Mouse (Mus musculus) large intestine, adult 2 months (tissue): ENCODE results near the gene Syne4. TPM values are rescaled to one million over a fixed set of nuclear protein-coding genes. Genes with fewer than 3 reads are reported as not detected.

Source experiments
- DNase-seq: peaks from one replicate; pipeline ENCODE4 v3.0.0-alpha.2; 2012; ENCODE audit warnings: low read depth, low spot score
- WGBS: fragments of 180-500 bp; shearing (Covaris S2); methylation state at CpG from one replicate; pipeline ENCODE4 v1.1.7; 2018; 5-methylcytosine and 5-hydroxymethylcytosine counted together
- polyA plus RNA-seq: library from polyadenylated mRNA; depleted of rRNA; stranded (reverse); fragments of >200 nt; gene quantifications from 2 replicates; pipeline ENCODE4 v1.2.3, GENCODE M21; 2012

The Syne4 gene
- polyA plus RNA-seq, 1 experiment: 23.2 TPM

GRCm38 (mm10) chr7:30294296-30294695 is 20.3 kb upstream of the Syne4 start:
- DNase-seq: no peak
- WGBS: 63% methylated on average over 5 of the region's 5 CpGs

GRCm38 (mm10) chr7:30295103-30295502 is 19.5 kb upstream of the Syne4 start:
- no peak for DNase-seq
- 41% methylated on average over 10 of the region's 10 CpGs for WGBS

GRCm38 (mm10) chr7:30296816-30297215 is 17.8 kb upstream of the Syne4 start:
- DNase-seq: no peak
- 92% methylated on average over 15 of the region's 15 CpGs for whole genome bisulfite sequencing

- no peak for DNase-seq
- 84% methylated on average over 16 of the region's 16 CpGs for WGBS
Measured at GRCm38 (mm10) chr7:30297266-30297665, 17.3 kb upstream of the Syne4 start.

GRCm38 (mm10) chr7:30300914-30301313 is 13.7 kb upstream of the Syne4 start:
- WGBS: 40% methylated on average over 3 of the region's 3 CpGs
- DNase-seq: no peak

- no peak for DNase-seq
- WGBS: 84% methylated on average over 16 of the region's 16 CpGs
Measured at GRCm38 (mm10) chr7:30306083-30306779, 8.4 kb upstream of the Syne4 start.

GRCm38 (mm10) chr7:30308076-30309005 is 6.3 kb upstream of the Syne4 start, which contains the start of gene Alkbh6:
Gene Alkbh6, plus strand, starts transcription at chr7:30308717.
- peak; percentile 97 for DNase-seq
- WGBS: 5% methylated on average over 27 of the region's 27 CpGs

- 45% methylated on average over 15 of the region's 15 CpGs for WGBS
- DNase-seq: no peak
Measured at GRCm38 (mm10) chr7:30309395-30310129, 5.0 kb upstream of the Syne4 start.

- no peak for DNase-seq
- 84% methylated on average over 12 of the region's 12 CpGs for WGBS
Measured at GRCm38 (mm10) chr7:30310136-30310535, 4.5 kb upstream of the Syne4 start.

- WGBS: 66% methylated on average over 27 of the region's 27 CpGs
- no peak for DNase-seq
Measured at GRCm38 (mm10) chr7:30313666-30314320, 814 bp upstream of the Syne4 start.

- no peak for DNase-seq
- 44% methylated on average over 13 of the region's 13 CpGs for WGBS
Measured at GRCm38 (mm10) chr7:30315559-30316529, 1.2 kb downstream of the Syne4 start.

- DNase-seq: no peak
- WGBS: 90% methylated on average over 3 of the region's 3 CpGs
Measured at GRCm38 (mm10) chr7:30318142-30318541, 3.5 kb downstream of the Syne4 start.

GRCm38 (mm10) chr7:30320946-30321345 is 6.3 kb downstream of the Syne4 start:
- WGBS: 59% methylated on average over 2 of the region's 2 CpGs
- DNase-seq: no peak

- under 1% methylated on average over 63 of the region's 63 CpGs for WGBS
- DNase-seq: no peak
Measured at GRCm38 (mm10) chr7:30321539-30322284, 7.1 kb downstream of the Syne4 start, which contains the start of gene E130208F15Rik. Gene E130208F15Rik, plus strand, starts transcription at chr7:30321740.

GRCm38 (mm10) chr7:30322285-30322667 is 7.7 kb downstream of the Syne4 start:
- WGBS: under 1% methylated on average over 20 of the region's 20 CpGs

GRCm38 (mm10) chr7:30322865-30323264 is 8.3 kb downstream of the Syne4 start:
- DNase-seq: no peak
- WGBS: 8% methylated on average over 6 of the region's 6 CpGs

More at GRCm38 (mm10) chr7:30322285-30322667, 7.7 kb downstream of the Syne4 start:
- DNase-seq: peak; percentile 89

GRCm38 (mm10) chr7:30323795-30324194 is 9.2 kb downstream of the Syne4 start, which contains the start of gene Sdhaf1:
Gene Sdhaf1, minus strand, starts transcription at chr7:30323895.
- DNase-seq: no peak
- WGBS: 74% methylated on average over 3 of the region's 3 CpGs
